Mouse (Mus musculus) brain, embryonic 14.5 days (tissue): Measurements from ENCODE around the gene Morn3. TPM values are rescaled to one million over a fixed set of nuclear protein-coding genes. Genes with fewer than 3 reads are reported as not detected.
A peak's percentile ranks its signal among the peaks of the same experiment; 100 is the strongest.

ENCODE experiments used
- DNase-seq: peaks from one replicate; pipeline ENCODE4 v3.0.0-alpha.2; 2011; ENCODE audit warnings: low read depth
- CTCF ChIP-seq: fragments of 200-500 bp; IDR thresholded peaks from 2 replicates; pipeline ENCODE4 v1.5.1; 2012; ENCODE audit warnings: inconsistent platforms, mild to moderate bottlenecking, moderate library complexity, borderline replicate concordance; ENCODE audit not compliant: insufficient read depth, insufficient read length; ENCODE audit errors: extremely low read depth
- POLR2A ChIP-seq: fragments of 200-500 bp; IDR thresholded peaks from 2 replicates; pipeline ENCODE4 v1.6.1; 2012; ENCODE audit warnings: mild to moderate bottlenecking, inconsistent platforms, borderline replicate concordance; ENCODE audit not compliant: poor library complexity, insufficient read depth, insufficient read length, severe bottlenecking; ENCODE audit errors: extremely low read depth
- polyA plus RNA-seq: library from polyadenylated mRNA; depleted of rRNA; stranded (reverse); fragments of >200 nt; gene quantifications from 2 replicates; pipeline ENCODE4 v1.2.3, GENCODE M21; 2012

The Morn3 gene
- polyA plus RNA-seq, 1 experiment: 0.59 TPM

GRCm38 (mm10) chr5:123015915-123016314 is 30.9 kb downstream of the Morn3 start:
- no peak for DNase-seq
- no peak for TF ChIP-seq CTCF
- TF ChIP-seq POLR2A: no peak

GRCm38 (mm10) chr5:123014753-123015701 is 31.8 kb downstream of the Morn3 start, which contains the start of gene Orai1:
Gene Orai1 (plus strand): TSS chr5:123015074.
- peak; percentile 99 for DNase-seq
- TF ChIP-seq POLR2A (peak; percentile 86), CTCF (no peak)

GRCm38 (mm10) chr5:123013599-123014315 is 33.1 kb downstream of the Morn3 start:
- TF ChIP-seq POLR2A (no peak), CTCF (peak; percentile 82)
- peak; percentile 91 for DNase-seq

- TF ChIP-seq CTCF (no peak), POLR2A (no peak)
- no peak for DNase-seq
Measured at GRCm38 (mm10) chr5:123011705-123012104, 35.1 kb downstream of the Morn3 start.

GRCm38 (mm10) chr5:123010806-123011205 is 36.0 kb downstream of the Morn3 start:
- TF ChIP-seq POLR2A (no peak), CTCF (peak; percentile 49)
- no peak for DNase-seq

GRCm38 (mm10) chr5:123009873-123010272 is 36.9 kb downstream of the Morn3 start:
- peak; percentile 89 for DNase-seq
- TF ChIP-seq POLR2A: no peak
- TF ChIP-seq CTCF: no peak

GRCm38 (mm10) chr5:123008877-123009493 is 37.8 kb downstream of the Morn3 start:
- TF ChIP-seq POLR2A (no peak), CTCF (no peak)
- DNase-seq: peak; percentile 63

GRCm38 (mm10) chr5:123005716-123006592 is 40.9 kb downstream of the Morn3 start:
- peak; percentile 87 for DNase-seq
- no peak for TF ChIP-seq POLR2A
- no peak for TF ChIP-seq CTCF

GRCm38 (mm10) chr5:123000901-123001300 is 45.9 kb downstream of the Morn3 start:
- no peak for DNase-seq

GRCm38 (mm10) chr5:122997205-122998204 is 49.3 kb downstream of the Morn3 start:
- no peak for DNase-seq
- no peak for TF ChIP-seq CTCF
- TF ChIP-seq POLR2A: no peak

More at GRCm38 (mm10) chr5:123000901-123001300, 45.9 kb downstream of the Morn3 start:
- no peak for TF ChIP-seq POLR2A
- no peak for TF ChIP-seq CTCF

- TF ChIP-seq CTCF: no peak
- TF ChIP-seq POLR2A: no peak
- DNase-seq: no peak
Measured at GRCm38 (mm10) chr5:122994910-122995309, 51.9 kb downstream of the Morn3 start.
